Mouse (Mus musculus) limb, embryonic 15.5 days (tissue): ENCODE measurements around the gene Oog3. TPM values are rescaled to one million over a fixed set of nuclear protein-coding genes. Genes with fewer than 3 reads are reported as not detected.

Experiments used
- ATAC-seq: fragments of 200-750 bp; cut with Nextera tagmentation; 2 replicates; pipeline ENCODE4 v1.8.0; 2017; ENCODE audit warnings: low read depth, moderate TSS enrichment; ENCODE audit not compliant: insufficient number of reproducible peaks, low FRiP score, low TSS enrichment
- H3K27ac ChIP-seq: fragments of 300-500 bp; sonication (generic); 2 replicates; pipeline ENCODE4 v1.5.1; 2015; ENCODE audit warnings: moderate library complexity, mild to moderate bottlenecking, inconsistent platforms
- H3K27me3 ChIP-seq: fragments of 300-500 bp; sonication (generic); 2 replicates; pipeline ENCODE4 v1.6.1; 2015; ENCODE audit warnings: inconsistent platforms
- H3K36me3 ChIP-seq: fragments of 300-500 bp; sonication (generic); 2 replicates; pipeline ENCODE4 v1.6.1; 2015; ENCODE audit warnings: inconsistent platforms
- H3K4me1 ChIP-seq: fragments of 300-500 bp; sonication (generic); 2 replicates; pipeline ENCODE4 v1.6.1; 2015; ENCODE audit warnings: inconsistent platforms
- H3K4me2 ChIP-seq: fragments of 300-500 bp; sonication (generic); 2 replicates; pipeline ENCODE4 v1.6.1; 2015; ENCODE audit warnings: mild to moderate bottlenecking, inconsistent platforms
- H3K4me3 ChIP-seq: fragments of 300-500 bp; sonication (generic); 2 replicates; pipeline ENCODE4 v1.5.1; 2015; ENCODE audit warnings: mild to moderate bottlenecking, inconsistent platforms
- H3K9ac ChIP-seq: fragments of 300-500 bp; sonication (generic); 2 replicates; pipeline ENCODE4 v1.6.1; 2015; ENCODE audit warnings: inconsistent platforms
- H3K9me3 ChIP-seq: fragments of 300-500 bp; sonication (generic); 2 replicates; pipeline ENCODE4 v1.6.1; 2016; ENCODE audit warnings: inconsistent platforms
- WGBS: fragments of 180-500 bp; shearing (Covaris S2); methylation state at CpG from one replicate; pipeline ENCODE4 v1.1.7; 2015; 5-methylcytosine and 5-hydroxymethylcytosine counted together
- polyA plus RNA-seq: library from polyadenylated mRNA; unstranded; fragments of >200 nt; fragmentation: Nextera tagmentation; extraction: Ambion mirVana; gene quantifications from 2 replicates; pipeline ENCODE4 v1.2.1, GENCODE M21; 2015

Oog3 gene
- polyA plus RNA-seq, result not detected in 2 replicates

GRCm38 (mm10) chr4:144162563-144162962 is at the start of gene Oog3:
Gene Oog3 (minus strand): TSS chr4:144162663.
- H3K4me1 ChIP-seq, result no peaks in the 10 kb centered on the region
- H3K9ac ChIP-seq, result no peak within 1 kb of the TSS
- 77% methylated on average over 1 of the region's 1 CpGs for WGBS
- H3K27ac ChIP-seq, result no peak within 1 kb of the TSS
- no peak within 1 kb of the TSS for H3K4me3 ChIP-seq
- no peak for ATAC-seq
- H3K36me3 ChIP-seq, result no peaks in the 10 kb centered on the region
- H3K27me3 ChIP-seq, result no peaks in the 10 kb centered on the region
- 0 out of 2 replicates have a peak, but pooled peaks cover 8% of the 10 kb centered on the region for H3K9me3 ChIP-seq
- no peak within 1 kb of the TSS for H3K4me2 ChIP-seq

- H3K9ac ChIP-seq, result no peak within 1 kb of the TSS
These were observed 28.0 kb upstream of the Oog3 start, which contains the start of gene Oog2 for GRCm38 (mm10) chr4:144190419-144190818. Gene Oog2 (plus strand): TSS chr4:144190719.

More at GRCm38 (mm10) chr4:144190419-144190818, 28.0 kb upstream of the Oog3 start, which contains the start of gene Oog2:
- WGBS, result 42% methylated on average over 1 of the region's 1 CpGs
- H3K27ac ChIP-seq, result no peak within 1 kb of the TSS
- no peak within 1 kb of the TSS for H3K4me2 ChIP-seq
- no peaks in the 10 kb centered on the region for H3K9me3 ChIP-seq
- no peaks in the 10 kb centered on the region for H3K36me3 ChIP-seq
- no peak for ATAC-seq
- H3K27me3 ChIP-seq, result no peaks in the 10 kb centered on the region
- H3K4me1 ChIP-seq, result no peaks in the 10 kb centered on the region
- H3K4me3 ChIP-seq, result no peak within 1 kb of the TSS

Other genes with a start within 250 kb of the Oog3 start
- not detected in 2 replicates for gene Pramef25, start 211.6 kb downstream of the Oog3 start, polyA plus RNA-seq
- not detected in 2 replicates for gene Gm13101, start 195.7 kb downstream of the Oog3 start, polyA plus RNA-seq
- not detected in 2 replicates for gene Pramef17, start 168.3 kb downstream of the Oog3 start, polyA plus RNA-seq
- gene Pramel4, start 103.5 kb downstream of the Oog3 start, polyA plus RNA-seq, result not detected in 2 replicates
- not detected in 2 replicates for gene Gm13102, start 56.2 kb downstream of the Oog3 start, polyA plus RNA-seq
- not detected in 2 replicates for gene Oog2, start 28.1 kb upstream of the Oog3 start, polyA plus RNA-seq
- not detected in 2 replicates for gene C87977, start 50.7 kb upstream of the Oog3 start, polyA plus RNA-seq
- not detected in 2 replicates for gene Pramel5, start 117.8 kb upstream of the Oog3 start, polyA plus RNA-seq
- not detected in 2 replicates for gene Gm13128, start 167.6 kb upstream of the Oog3 start, polyA plus RNA-seq
- not detected in 2 replicates for gene Gm13119, start 195.3 kb upstream of the Oog3 start, polyA plus RNA-seq
- not detected in 2 replicates for gene Pramef20, start 215.3 kb upstream of the Oog3 start, polyA plus RNA-seq
- gene Pramef12, start 245.8 kb upstream of the Oog3 start, polyA plus RNA-seq, result 0.41 and 0.76 TPM in 2 replicates